Mouse (Mus musculus) midbrain, postnatal 0 days (tissue): Measurements from ENCODE around the gene Myct1. TPM values are rescaled to one million over a fixed set of nuclear protein-coding genes. Genes with fewer than 3 reads are reported as not detected.

Source experiments
- ATAC-seq: fragments of 200-750 bp; cut with Nextera tagmentation; 2 replicates; pipeline ENCODE4 v1.8.0; 2017; ENCODE audit warnings: moderate number of reproducible peaks, mild to moderate bottlenecking, moderate TSS enrichment, moderate library complexity; ENCODE audit not compliant: low FRiP score
- DNase-seq: peaks from one replicate; pipeline ENCODE4 v3.0.0-alpha.2; 2015; ENCODE audit warnings: low spot score
- H3K27ac ChIP-seq: fragments of 300-500 bp; sonication (generic); 2 replicates; pipeline ENCODE4 v1.5.1; 2014; ENCODE audit warnings: low read depth, mild to moderate bottlenecking, low read length, mixed read lengths
- H3K27me3 ChIP-seq: fragments of 300-500 bp; sonication (generic); 2 replicates; pipeline ENCODE4 v1.6.1; 2014; ENCODE audit warnings: low read length, control low read depth, mixed read lengths; ENCODE audit not compliant: insufficient read depth
- H3K36me3 ChIP-seq: fragments of 300-500 bp; sonication (generic); 2 replicates; pipeline ENCODE4 v1.6.1; 2014; ENCODE audit warnings: low read length, control low read depth, mixed read lengths; ENCODE audit not compliant: insufficient read depth
- H3K4me1 ChIP-seq: fragments of 300-500 bp; sonication (generic); 2 replicates; pipeline ENCODE4 v1.6.1; 2014; ENCODE audit warnings: mild to moderate bottlenecking, control low read depth, antibody characterized with exemption, low read length, mixed read lengths; ENCODE audit not compliant: insufficient read depth
- H3K4me2 ChIP-seq: fragments of 300-500 bp; sonication (generic); 2 replicates; pipeline ENCODE4 v1.6.1; 2014; ENCODE audit warnings: low read depth, mild to moderate bottlenecking, low read length, mixed read lengths; ENCODE audit not compliant: poor library complexity, severe bottlenecking
- H3K4me3 ChIP-seq: fragments of 300-500 bp; sonication (generic); 2 replicates; pipeline ENCODE4 v1.5.1; 2014; ENCODE audit warnings: low read depth, mild to moderate bottlenecking, low read length, moderate library complexity
- H3K9ac ChIP-seq: fragments of 300-500 bp; sonication (generic); replicated peaks from 2 replicates; pipeline ENCODE4 v1.6.1; 2014; ENCODE audit warnings: mild to moderate bottlenecking, low read length, moderate library complexity, mixed read lengths; ENCODE audit not compliant: poor library complexity, severe bottlenecking
- H3K9me3 ChIP-seq: fragments of 300-500 bp; sonication (generic); 2 replicates; pipeline ENCODE4 v1.6.1; 2016; ENCODE audit warnings: low read length, control low read depth
- CTCF ChIP-seq: IDR thresholded peaks from 2 replicates; pipeline ENCODE4 v1.5.1; 2016; ENCODE audit warnings: antibody characterized with exemption, mild to moderate bottlenecking
- WGBS: fragments of 180-500 bp; shearing (Covaris S2); extraction: QIAGEN DNeasy Blood & Tissue Kit; methylation state at CpG from one replicate; pipeline ENCODE4 v1.1.7; 2014; 5-methylcytosine and 5-hydroxymethylcytosine counted together
- polyA plus RNA-seq: library from polyadenylated mRNA; unstranded; fragments of >200 nt; fragmentation: Nextera tagmentation; extraction: Ambion mirVana; gene quantifications from 2 replicates; pipeline ENCODE4 v1.2.1, GENCODE M21; 2015
- total RNA-seq: library from RNA; depleted of rRNA; stranded (reverse); fragments of >200 nt; gene quantifications from 2 replicates; pipeline ENCODE4 v1.2.3, GENCODE M21; 2014

The Myct1 gene
- total and polyA plus RNA-seq, 2 experiments from 2014 or later: 0.38 to 0.79 TPM

- no peak for DNase-seq
- WGBS: 87% methylated on average over 8 of the region's 8 CpGs
- H3K9me3 ChIP-seq: no peaks in the 10 kb centered on the region
Measured at GRCm38 (mm10) chr10:5570059-5570458, 23.5 kb upstream of the Myct1 start.

GRCm38 (mm10) chr10:5571332-5571731 lies 22.2 kb upstream of the Myct1 start:
- no peak overlapping the region for H3K4me3 ChIP-seq
- H3K9me3 ChIP-seq: no peaks in the 10 kb centered on the region
- no peak overlapping the region for H3K4me2 ChIP-seq
- no peak overlapping the region for H3K9ac ChIP-seq
- H3K36me3 ChIP-seq: no peaks in the 10 kb centered on the region
- DNase-seq (no peak), ATAC-seq (no peak)
- no peak overlapping the region for H3K27ac ChIP-seq
- no peak for TF ChIP-seq CTCF
- no peaks in the 10 kb centered on the region for H3K27me3 ChIP-seq
- H3K4me1 ChIP-seq: no peaks in the 10 kb centered on the region
- 79% methylated on average over 5 of the region's 5 CpGs for WGBS

More at GRCm38 (mm10) chr10:5570059-5570458, 23.5 kb upstream of the Myct1 start:
- Histone ChIP-seq H3K4me2 (no peak overlapping the region), H3K36me3 (no peaks in the 10 kb centered on the region), H3K27ac (no peak overlapping the region), H3K27me3 (no peaks in the 10 kb centered on the region), H3K4me3 (no peak overlapping the region), H3K9ac (no peak overlapping the region), H3K4me1 (no peaks in the 10 kb centered on the region)
- no peak for ATAC-seq
- no peak for TF ChIP-seq CTCF

GRCm38 (mm10) chr10:5573328-5573727 lies 20.2 kb upstream of the Myct1 start:
- no peak overlapping the region for H3K27ac ChIP-seq
- H3K9ac ChIP-seq: no peak overlapping the region
- no peaks in the 10 kb centered on the region for H3K9me3 ChIP-seq
- no peaks in the 10 kb centered on the region for H3K36me3 ChIP-seq
- H3K4me2 ChIP-seq: no peak overlapping the region
- DNase-seq (no peak), ATAC-seq (no peak)
- no peaks in the 10 kb centered on the region for H3K4me1 ChIP-seq
- 0 out of 2 replicates have a peak, but pooled peaks have one; percentile 8 for TF ChIP-seq CTCF
- no peak overlapping the region for H3K4me3 ChIP-seq
- no peaks in the 10 kb centered on the region for H3K27me3 ChIP-seq
- WGBS: 56% methylated on average over 2 of the region's 2 CpGs

- ATAC-seq: no peak
- WGBS: 90% methylated on average over 2 of the region's 2 CpGs
Measured at GRCm38 (mm10) chr10:5591061-5591460, 2.5 kb upstream of the Myct1 start.

GRCm38 (mm10) chr10:5591996-5592395 lies 1.6 kb upstream of the Myct1 start:
- no peak overlapping the region for H3K27ac ChIP-seq
- no peaks in the 10 kb centered on the region for H3K27me3 ChIP-seq
- no peaks in the 10 kb centered on the region for H3K4me1 ChIP-seq
- H3K36me3 ChIP-seq: no peaks in the 10 kb centered on the region
- WGBS: 78% methylated on average over 4 of the region's 4 CpGs
- no peak for TF ChIP-seq CTCF
- no peaks in the 10 kb centered on the region for H3K9me3 ChIP-seq
- no peak overlapping the region for H3K9ac ChIP-seq
- no peak overlapping the region for H3K4me2 ChIP-seq
- ATAC-seq: no peak
- DNase-seq: no peak
- H3K4me3 ChIP-seq: no peak overlapping the region

More at GRCm38 (mm10) chr10:5591061-5591460, 2.5 kb upstream of the Myct1 start:
- no peak for TF ChIP-seq CTCF
- Histone ChIP-seq H3K36me3 (no peaks in the 10 kb centered on the region), H3K9me3 (no peaks in the 10 kb centered on the region), H3K27ac (no peak overlapping the region), H3K27me3 (no peaks in the 10 kb centered on the region), H3K4me1 (no peaks in the 10 kb centered on the region), H3K9ac (no peak overlapping the region), H3K4me3 (no peak overlapping the region), H3K4me2 (no peak overlapping the region)
- no peak for DNase-seq

- TF ChIP-seq CTCF: no peak
- Histone ChIP-seq H3K27me3 (no peaks in the 10 kb centered on the region), H3K9ac (no peak overlapping the region), H3K4me3 (no peak overlapping the region), H3K4me1 (no peaks in the 10 kb centered on the region), H3K9me3 (no peaks in the 10 kb centered on the region), H3K4me2 (no peak overlapping the region), H3K36me3 (no peaks in the 10 kb centered on the region), H3K27ac (no peak overlapping the region)
- DNase-seq (no peak), ATAC-seq (no peak)
- WGBS: 75% methylated on average over 5 of the region's 5 CpGs
Measured at GRCm38 (mm10) chr10:5594457-5594856, 882 bp downstream of the Myct1 start.
